Mouse (Mus musculus) myocyte (in vitro differentiated cells): ENCODE data around the gene Snap29.

Experiments used
- E2F4 ChIP-seq: IDR thresholded peaks from one replicate; pipeline ENCODE4 v1.6.1; 2011; ENCODE audit warnings: mild to moderate bottlenecking, control low read depth, moderate library complexity; ENCODE audit not compliant: insufficient read depth
- MAX ChIP-seq: IDR thresholded peaks from one replicate; pipeline ENCODE4 v1.6.1; 2011; ENCODE audit warnings: low read depth, mild to moderate bottlenecking, control low read depth
- POLR2A ChIP-seq: IDR thresholded peaks from one replicate; pipeline ENCODE4 v1.6.1; 2011; ENCODE audit warnings: low read depth, mild to moderate bottlenecking, control low read depth, moderate library complexity; ENCODE audit not compliant: insufficient read length

- TF ChIP-seq POLR2A (no peak), E2F4 (no peak), MAX (no peak)
These were observed 17.2 kb downstream of the Snap29 start for GRCm38 (mm10) chr16:17423021-17423420.
